Mouse (Mus musculus): ENCODE measurements around the gene Acp5. TPM values are rescaled to one million over a fixed set of nuclear protein-coding genes. Genes with fewer than 3 reads are reported as not detected.

Gene Acp5
- polyA plus RNA-seq, 1 experiment from 2014 or later, result 6.4 TPM

DNA sequence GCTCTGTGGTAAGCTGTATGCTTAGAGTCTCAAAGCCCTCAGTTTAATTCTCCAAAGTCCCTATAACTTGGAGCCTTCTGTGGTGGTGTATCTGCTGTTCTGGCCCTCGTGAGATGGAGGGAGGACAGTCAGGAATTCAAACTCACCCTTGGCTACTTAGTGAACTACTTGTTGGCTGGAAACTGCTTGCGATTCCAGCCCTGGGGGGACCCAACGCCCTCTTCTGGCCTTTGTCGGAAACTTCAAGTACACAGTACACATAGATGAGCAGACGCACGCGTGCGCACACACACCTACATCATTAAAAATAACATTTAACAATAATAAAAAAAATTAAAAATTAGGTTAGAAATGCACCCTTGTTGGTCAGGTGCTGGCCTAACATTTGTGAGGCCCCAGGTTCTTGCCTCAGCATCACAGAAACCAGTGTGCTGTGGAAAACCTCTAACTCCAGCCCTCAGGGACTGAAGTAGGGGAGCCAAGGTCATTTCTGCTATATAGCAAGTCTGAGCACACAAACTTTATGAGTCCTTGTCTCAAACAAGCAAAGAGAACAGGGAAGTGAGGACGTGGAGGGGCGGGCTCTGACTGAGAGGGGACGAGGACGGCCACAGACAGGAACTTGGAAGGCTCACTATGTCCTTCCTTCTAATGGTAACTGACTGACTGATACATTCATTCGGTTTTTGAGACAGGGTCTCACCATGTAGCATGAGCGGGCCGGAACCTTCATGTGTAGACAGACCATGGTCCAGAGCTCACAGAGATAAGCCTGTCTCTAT lies 10.1 kb downstream of the Acp5 start:
- Histone ChIP-seq H3K27ac (peak overlapping the region; percentile 29), H3K79me2 (ENCODE audit: inconsistent target) (no peaks in the 10 kb centered on the region), H3K4me3 (ENCODE audit: inconsistent target) (no peak overlapping the region), H3K36me3 (ENCODE audit: inconsistent target) (no peaks in the 10 kb centered on the region)
- WGBS (ENCODE audit: missing documents), result 62% methylated on average over 15 of the region's 15 CpGs

DNA sequence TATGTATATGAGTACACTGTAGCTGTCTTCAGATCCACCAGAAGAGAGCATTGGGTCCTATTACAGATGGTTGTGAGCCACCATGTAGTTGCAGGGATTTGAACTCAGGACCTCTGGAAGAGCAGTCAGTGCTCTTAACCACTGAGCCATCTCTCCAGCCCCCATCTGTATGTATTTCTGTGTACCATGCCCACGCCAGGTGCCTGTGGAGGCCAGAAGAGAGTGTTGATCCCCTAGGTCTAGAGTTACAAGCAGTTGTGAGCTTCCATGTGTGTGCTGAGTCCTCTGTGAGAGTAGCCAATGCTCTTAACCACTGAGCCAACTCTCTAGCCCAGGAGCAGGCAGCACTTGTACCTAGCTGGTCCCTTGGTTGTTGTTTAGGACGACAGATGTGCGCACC lies 11.3 kb downstream of the Acp5 start:
- Histone ChIP-seq H3K4me3 (ENCODE audit: inconsistent target) (no peak overlapping the region), H3K27ac (no peak overlapping the region), H3K79me2 (ENCODE audit: inconsistent target) (no peaks in the 10 kb centered on the region), H3K36me3 (ENCODE audit: inconsistent target) (no peaks in the 10 kb centered on the region)
- 98% methylated on average over 3 of the region's 3 CpGs for WGBS (ENCODE audit: missing documents)

DNA sequence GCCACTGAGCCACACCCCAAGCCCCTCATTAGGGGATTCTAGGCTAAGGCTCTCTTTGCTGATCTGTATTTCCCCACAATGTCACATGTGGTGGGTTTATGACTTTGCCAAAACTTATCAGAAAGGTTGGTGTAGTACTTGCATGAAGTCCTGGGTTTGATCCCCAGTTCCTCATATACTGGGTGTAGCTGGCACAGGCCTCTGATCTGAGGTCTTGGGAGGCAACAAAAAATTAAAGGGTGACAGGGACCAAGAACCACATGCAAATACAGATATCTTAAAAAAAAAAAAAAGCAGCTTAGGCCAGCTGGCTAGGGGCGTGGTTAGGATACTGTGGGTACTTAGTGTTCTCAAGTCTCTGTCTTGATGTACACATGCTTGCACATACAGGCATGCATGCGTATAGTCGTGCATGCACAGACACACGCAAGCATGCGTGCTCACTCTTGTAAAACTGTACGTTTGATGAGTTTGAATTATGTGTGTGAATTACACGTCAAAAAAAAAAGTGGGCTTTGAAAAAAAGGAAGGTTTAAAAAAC lies 12.4 kb downstream of the Acp5 start:
- 86% methylated on average over 5 of the region's 7 CpGs for WGBS (ENCODE audit: missing documents)
- Histone ChIP-seq H3K4me3 (ENCODE audit: inconsistent target) (no peak overlapping the region), H3K27ac (no peak overlapping the region), H3K36me3 (ENCODE audit: inconsistent target) (no peaks in the 10 kb centered on the region), H3K79me2 (ENCODE audit: inconsistent target) (no peaks in the 10 kb centered on the region)

DNA sequence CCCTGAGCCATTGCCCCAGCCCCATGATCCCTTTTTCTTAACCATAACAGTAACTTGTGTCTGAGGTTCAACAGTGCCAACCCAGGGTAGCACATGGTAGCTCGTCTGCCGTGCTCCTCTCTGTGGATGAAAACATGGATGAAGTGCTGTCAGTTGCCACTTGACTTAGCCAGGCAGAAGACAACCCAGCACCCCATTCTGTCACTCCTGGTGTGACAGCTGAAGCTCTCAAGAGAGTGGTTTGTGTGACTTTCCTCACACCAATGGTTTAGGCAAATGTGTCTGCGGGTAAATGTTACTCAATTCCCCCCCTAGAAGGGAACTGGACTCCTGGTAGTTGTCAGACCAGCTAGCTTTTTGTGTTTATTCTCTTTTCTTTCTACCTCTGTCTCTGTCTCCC lies 13.5 kb downstream of the Acp5 start:
- Histone ChIP-seq H3K27ac (no peak overlapping the region), H3K79me2 (ENCODE audit: inconsistent target) (no peaks in the 10 kb centered on the region), H3K4me3 (ENCODE audit: inconsistent target) (no peak overlapping the region), H3K36me3 (ENCODE audit: inconsistent target) (no peaks in the 10 kb centered on the region)
- WGBS (ENCODE audit: missing documents), result 73% methylated on average over 3 of the region's 3 CpGs

DNA sequence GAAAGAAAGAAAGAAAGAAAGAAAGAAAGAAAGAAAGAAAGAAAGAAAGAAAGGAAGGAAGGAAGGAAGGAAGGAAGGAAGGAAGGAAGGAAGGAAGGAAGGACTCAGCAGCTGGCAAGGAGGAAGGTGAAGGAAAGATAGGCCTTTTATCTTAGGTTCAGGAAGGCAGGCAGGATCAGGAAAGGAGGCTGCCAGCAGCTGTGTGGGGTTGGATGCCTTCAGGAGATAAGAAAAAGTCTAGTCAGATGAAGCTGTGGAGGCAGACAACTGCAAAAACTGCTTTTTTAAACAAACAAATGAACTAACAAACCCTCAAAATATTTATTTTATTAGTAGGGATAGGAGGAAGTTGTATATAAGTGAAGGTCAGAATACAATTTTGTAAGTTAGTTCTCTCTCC lies 14.0 kb downstream of the Acp5 start:
- Histone ChIP-seq H3K4me3 (ENCODE audit: inconsistent target) (no peak overlapping the region), H3K27ac (no peak overlapping the region), H3K79me2 (ENCODE audit: inconsistent target) (peaks cover 2% of the 10 kb centered on the region), H3K36me3 (ENCODE audit: inconsistent target) (no peaks in the 10 kb centered on the region)

DNA sequence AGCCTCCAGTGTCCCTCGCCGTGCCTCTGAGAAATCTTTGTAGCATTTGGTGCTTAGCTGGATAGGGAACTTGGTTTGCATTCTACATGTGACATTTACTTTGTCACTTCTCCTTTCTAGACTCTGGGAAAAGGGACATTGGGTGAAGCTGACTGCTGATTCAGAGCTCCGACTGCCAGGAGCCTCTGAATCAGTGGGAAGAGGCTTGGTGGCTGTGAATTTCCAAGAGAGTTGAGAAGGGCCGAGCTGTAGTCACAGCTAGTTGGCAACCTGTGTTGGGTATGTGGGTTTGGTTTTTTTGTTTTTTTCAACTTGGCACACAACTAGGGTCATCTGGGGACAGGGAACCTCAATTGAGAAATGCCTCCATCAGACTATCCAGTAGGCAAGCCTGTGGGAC lies 16.0 kb downstream of the Acp5 start:
- Histone ChIP-seq H3K27ac (peak overlapping the region; percentile 90), H3K79me2 (ENCODE audit: inconsistent target) (peaks cover 22% of the 10 kb centered on the region), H3K36me3 (ENCODE audit: inconsistent target) (no peaks in the 10 kb centered on the region), H3K4me3 (ENCODE audit: inconsistent target) (no peak overlapping the region)
- WGBS (ENCODE audit: missing documents), result 5% methylated on average over 4 of the region's 4 CpGs

DNA sequence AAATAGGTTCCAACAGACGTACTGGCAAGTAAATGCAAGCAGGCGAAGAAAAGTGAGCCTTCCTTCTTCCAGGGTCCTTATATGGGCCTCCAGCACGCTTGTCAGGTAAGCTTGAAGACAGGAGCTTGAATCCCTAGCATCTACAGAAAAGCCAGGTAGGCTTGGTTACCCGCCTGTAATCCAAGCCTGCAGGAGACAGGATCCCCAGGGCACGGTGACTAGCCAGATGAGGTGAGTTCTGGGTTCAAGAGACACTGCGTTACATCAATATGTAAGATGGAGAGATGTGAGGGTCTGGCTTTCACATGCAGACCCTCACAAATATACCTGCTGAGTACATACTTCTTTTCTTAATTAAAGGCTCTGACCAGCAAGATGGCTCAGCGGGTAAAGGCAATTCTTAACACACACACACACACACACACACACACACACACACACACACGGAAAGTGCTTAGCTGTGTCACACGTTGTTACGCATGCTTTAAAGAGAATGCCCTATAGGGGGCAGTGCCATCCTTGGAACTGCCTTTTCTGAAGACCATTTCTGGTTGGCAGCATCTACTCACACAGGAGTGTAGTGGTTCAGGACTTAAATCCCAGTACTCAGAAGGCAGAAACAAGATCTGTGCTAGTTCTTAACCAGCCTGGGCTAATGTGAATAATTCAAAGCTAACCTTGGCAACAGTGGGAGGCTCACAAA lies 17.6 kb downstream of the Acp5 start:
- peak overlapping the region; percentile 37 for H3K27ac ChIP-seq
- WGBS (ENCODE audit: missing documents), result 60% methylated on average over 7 of the region's 10 CpGs
- H3K36me3 ChIP-seq (ENCODE audit: inconsistent target), result peaks cover 10% of the 10 kb centered on the region
- peaks cover 31% of the 10 kb centered on the region for H3K79me2 ChIP-seq (ENCODE audit: inconsistent target)
- peak overlapping the region; percentile 80; the same call in 1 of the 2 replicates for H3K4me3 ChIP-seq (ENCODE audit: inconsistent target)

DNA sequence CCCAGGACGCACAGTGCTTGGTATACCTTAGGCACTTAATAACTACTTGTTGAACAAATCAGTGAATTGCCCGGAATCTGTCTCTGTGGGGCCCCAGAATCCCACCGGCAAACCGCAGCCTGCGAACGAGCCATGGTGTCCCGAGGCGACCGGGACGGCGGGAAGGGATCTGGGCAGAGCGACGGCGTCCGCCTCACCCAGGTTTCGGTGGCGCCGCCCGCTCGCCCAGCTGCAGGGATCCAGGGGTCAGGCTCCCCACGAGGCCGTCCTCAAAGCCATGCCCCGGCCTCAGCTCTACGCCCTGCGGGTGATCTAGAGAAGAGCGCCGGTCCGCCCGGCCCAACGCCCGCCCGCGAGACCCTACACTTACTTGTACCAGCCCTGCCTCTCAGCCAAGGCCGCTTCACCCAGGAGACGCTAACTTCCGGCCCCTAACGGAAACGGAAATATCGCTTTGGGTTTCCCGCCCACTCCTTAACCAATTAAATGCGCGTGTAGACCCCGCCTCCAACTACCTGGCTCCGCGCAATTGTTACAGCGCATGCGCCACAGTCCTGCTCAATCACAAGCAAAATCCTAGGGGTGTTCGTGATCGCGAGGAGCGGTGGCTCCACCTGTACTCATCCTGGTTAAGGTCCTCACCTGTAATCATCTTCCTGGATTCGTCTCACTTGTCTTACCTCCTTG lies 18.6 kb downstream of the Acp5 start, which contains the start of gene Elof1:
TSS of gene Elof1 (minus strand) at position 433 of the 687 bp plus-strand sequence.
- peak within 1 kb of the TSS; percentile 80 for H3K4me3 ChIP-seq (ENCODE audit: inconsistent target)
- under 1% methylated on average over 50 of the region's 52 CpGs for WGBS (ENCODE audit: missing documents)
- peak within 1 kb of the TSS; percentile 37 for H3K27ac ChIP-seq
- peaks cover 31% of the 10 kb centered on the region for H3K79me2 ChIP-seq (ENCODE audit: inconsistent target)
- peaks cover 21% of the 10 kb centered on the region for H3K36me3 ChIP-seq (ENCODE audit: inconsistent target)

DNA sequence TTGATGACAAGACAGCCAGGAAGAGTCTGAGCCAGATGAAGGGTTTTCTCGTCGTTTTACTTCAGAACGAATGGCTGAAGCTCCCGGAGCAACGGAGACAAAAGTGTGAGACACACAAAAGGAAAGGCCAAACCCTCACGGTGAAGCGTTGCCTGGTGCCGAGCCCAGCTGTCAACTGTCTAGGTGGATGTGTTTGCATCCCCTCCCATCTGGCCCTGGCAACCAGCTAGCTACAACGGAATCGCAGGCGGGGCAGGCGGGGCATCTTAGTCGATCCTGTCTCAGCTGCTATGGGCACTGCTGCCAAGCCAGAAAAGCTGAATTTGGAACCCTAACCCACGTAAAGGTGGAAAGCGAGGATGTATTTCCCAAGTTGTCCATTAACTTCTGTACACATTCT lies 19.4 kb downstream of the Acp5 start:
- Histone ChIP-seq H3K79me2 (ENCODE audit: inconsistent target) (peaks cover 31% of the 10 kb centered on the region), H3K4me3 (ENCODE audit: inconsistent target) (peak overlapping the region; percentile 80), H3K36me3 (ENCODE audit: inconsistent target) (peaks cover 28% of the 10 kb centered on the region), H3K27ac (no peak overlapping the region)
- WGBS (ENCODE audit: missing documents), result 29% methylated on average over 15 of the region's 15 CpGs

DNA sequence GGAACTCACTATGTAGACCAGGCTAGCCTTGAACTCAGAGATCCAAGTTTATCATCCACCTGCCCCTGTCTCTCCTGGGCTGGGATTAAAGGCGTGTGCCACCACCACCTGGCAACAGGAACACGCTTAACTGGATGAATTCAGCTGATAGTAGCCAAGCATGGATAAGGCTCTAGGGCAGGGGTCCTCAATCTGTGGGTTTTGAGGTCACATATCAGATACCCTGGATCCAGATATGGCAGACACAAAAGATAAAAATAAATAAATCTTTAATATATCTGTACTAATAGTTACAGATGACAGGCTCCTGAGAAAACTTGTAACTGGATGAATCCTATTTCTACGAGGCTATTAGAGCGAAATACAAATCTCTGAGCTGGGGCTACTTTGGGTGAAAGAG lies 19.9 kb downstream of the Acp5 start:
- WGBS (ENCODE audit: missing documents), result 95% methylated on average over 4 of the region's 4 CpGs
- H3K27ac ChIP-seq, result no peak overlapping the region
- peaks cover 28% of the 10 kb centered on the region for H3K36me3 ChIP-seq (ENCODE audit: inconsistent target)
- H3K4me3 ChIP-seq (ENCODE audit: inconsistent target), result peak overlapping the region; percentile 80; the same call in 1 of the 2 replicates
- peaks cover 31% of the 10 kb centered on the region for H3K79me2 ChIP-seq (ENCODE audit: inconsistent target)

DNA sequence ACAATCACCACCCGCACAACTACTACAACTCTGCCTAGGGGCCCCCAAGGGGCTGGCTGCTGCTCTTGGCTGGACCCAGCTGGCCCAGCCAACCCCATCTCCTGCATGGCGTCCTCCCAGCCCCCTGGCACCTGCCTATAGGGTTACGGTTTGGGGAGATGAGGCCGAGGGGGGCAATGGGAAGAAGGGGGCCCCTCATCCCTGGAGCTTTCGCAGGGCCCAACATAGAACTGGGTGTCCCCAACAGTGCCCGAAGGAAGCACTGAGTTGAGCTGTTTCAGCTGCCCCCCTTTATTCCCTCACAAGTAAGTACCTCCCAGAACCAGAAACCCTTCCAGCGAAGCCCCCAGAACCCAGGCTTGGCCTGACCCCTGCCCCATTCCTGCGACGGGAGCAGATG lies 27.3 kb downstream of the Acp5 start:
- no peak overlapping the region for H3K4me3 ChIP-seq (ENCODE audit: inconsistent target)
- no peak overlapping the region for H3K27ac ChIP-seq
- no peaks in the 10 kb centered on the region for H3K79me2 ChIP-seq (ENCODE audit: inconsistent target)
- 97% methylated on average over 8 of the region's 9 CpGs for WGBS (ENCODE audit: missing documents)
- H3K36me3 ChIP-seq (ENCODE audit: inconsistent target), result peaks cover 20% of the 10 kb centered on the region

DNA sequence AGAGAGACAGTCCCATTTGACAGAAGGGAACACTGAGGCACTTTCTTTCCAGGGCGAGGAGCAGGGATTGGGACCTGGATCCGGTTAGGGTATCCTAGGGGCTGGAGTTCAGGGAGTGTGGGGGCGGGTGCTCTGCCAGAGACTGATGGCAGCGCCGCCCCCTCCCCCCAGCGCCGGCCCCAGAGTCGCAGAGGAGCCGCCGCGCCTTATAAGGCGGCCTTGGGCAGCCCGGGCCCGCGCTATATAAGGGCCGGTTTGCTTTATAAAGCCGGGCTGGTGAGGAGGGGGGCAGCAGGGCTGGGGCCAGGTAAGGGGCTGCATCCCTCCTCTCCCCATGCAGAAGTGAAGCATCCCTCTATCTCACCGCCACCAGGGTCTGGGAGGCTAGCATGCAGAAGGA lies 35.6 kb downstream of the Acp5 start:
- Histone ChIP-seq H3K36me3 (ENCODE audit: inconsistent target) (no peaks in the 10 kb centered on the region), H3K27ac (no peak overlapping the region), H3K4me3 (ENCODE audit: inconsistent target) (no peak overlapping the region), H3K79me2 (ENCODE audit: inconsistent target) (no peaks in the 10 kb centered on the region)
- 14% methylated on average over 16 of the region's 18 CpGs for WGBS (ENCODE audit: missing documents)

DNA sequence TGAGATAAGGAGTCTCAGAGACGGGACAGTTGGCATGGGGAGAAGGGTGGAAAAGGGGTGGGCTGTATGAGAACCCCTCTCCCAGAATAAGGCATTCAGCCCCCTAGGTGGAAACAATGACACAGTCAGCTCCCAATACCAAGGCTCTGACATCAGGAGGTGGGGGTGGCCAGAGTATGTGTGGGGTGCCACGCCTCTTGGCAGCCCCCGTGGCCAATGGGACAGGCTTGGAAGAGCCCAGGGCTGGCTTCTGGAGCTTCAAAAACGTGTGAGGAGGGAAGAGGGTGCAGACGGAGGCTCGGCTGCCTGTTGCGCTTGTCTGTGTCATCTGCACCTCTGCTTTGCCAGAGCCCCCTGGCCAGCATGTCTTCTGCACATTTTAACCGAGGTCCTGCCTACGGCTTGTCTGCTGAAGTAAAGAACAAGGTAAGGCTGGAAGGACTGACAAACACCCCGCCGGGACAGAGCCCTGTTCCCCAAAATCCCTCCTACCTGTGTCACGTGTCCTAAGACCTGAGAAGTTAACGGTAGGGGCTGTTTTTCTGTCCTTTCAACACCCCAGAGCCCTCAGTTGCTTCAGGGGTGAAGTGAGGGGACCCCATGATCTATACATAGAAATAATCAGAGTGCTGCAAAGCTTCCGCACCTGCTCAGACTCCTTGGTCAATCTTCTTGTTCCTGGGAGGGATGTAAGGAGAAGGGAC lies 36.4 kb downstream of the Acp5 start, which contains the start of gene Cnn1:
TSS of gene Cnn1 (plus strand) at position 224 of the 704 bp plus-strand sequence.
- Histone ChIP-seq H3K79me2 (ENCODE audit: inconsistent target) (no peaks in the 10 kb centered on the region), H3K36me3 (ENCODE audit: inconsistent target) (no peaks in the 10 kb centered on the region), H3K27ac (no peak within 1 kb of the TSS), H3K4me3 (ENCODE audit: inconsistent target) (no peak within 1 kb of the TSS)
- WGBS (ENCODE audit: missing documents), result 23% methylated on average over 14 of the region's 14 CpGs

DNA sequence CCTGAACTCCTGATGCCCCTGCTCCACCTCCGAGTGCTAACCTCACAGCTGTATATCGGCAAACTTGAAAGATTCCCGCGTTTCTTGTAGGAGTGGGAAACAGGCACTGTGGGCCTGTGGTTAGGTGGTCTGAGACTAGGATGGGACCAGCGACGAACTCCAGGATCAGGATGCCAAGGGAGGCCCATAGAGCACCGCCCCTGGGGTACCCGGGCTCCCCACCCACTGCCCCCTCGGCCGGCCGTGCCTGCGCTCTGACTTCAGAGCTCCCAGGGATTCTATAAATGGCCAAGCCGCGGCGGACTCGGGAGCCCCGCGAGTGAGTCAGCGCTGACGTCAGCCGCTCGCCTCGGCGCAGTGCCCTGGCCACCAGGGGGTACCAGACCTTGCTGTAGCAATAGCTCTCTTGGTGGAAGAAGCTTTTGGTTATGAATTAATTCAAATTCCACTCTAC lies 39.6 kb downstream of the Acp5 start:
- no peak overlapping the region for H3K4me3 ChIP-seq (ENCODE audit: inconsistent target)
- H3K79me2 ChIP-seq (ENCODE audit: inconsistent target), result no peaks in the 10 kb centered on the region
- WGBS (ENCODE audit: missing documents), result 2% methylated on average over 24 of the region's 24 CpGs
- no peaks in the 10 kb centered on the region for H3K36me3 ChIP-seq (ENCODE audit: inconsistent target)
- no peak overlapping the region for H3K27ac ChIP-seq
